Mouse (Mus musculus) natural killer cell, adult 2 months (primary cell): ENCODE data around the gene Actrt2.

Source experiments
- DNase-seq, 2 experiments: peaks; one replicate each; pipeline ENCODE4 v3.0.0; 2022; ENCODE audit warnings: low spot score in 2 of 2

The Actrt2 gene

GRCm38 (mm10) chr4:154667767-154668166, at the start of gene Actrt2:
Gene Actrt2 (minus strand): TSS chr4:154667867.
- DNase-seq, result no peak

- no peak for DNase-seq
Measured at GRCm38 (mm10) chr4:154709391-154710107, 41.9 kb upstream of the Actrt2 start.

GRCm38 (mm10) chr4:154708811-154709210, 41.1 kb upstream of the Actrt2 start:
- DNase-seq, result no peak

GRCm38 (mm10) chr4:154708223-154708622, 40.6 kb upstream of the Actrt2 start:
- no peak for DNase-seq

- DNase-seq, result no peak
Measured at GRCm38 (mm10) chr4:154707521-154707920, 39.9 kb upstream of the Actrt2 start.

GRCm38 (mm10) chr4:154706442-154706841, 38.8 kb upstream of the Actrt2 start:
- no peak for DNase-seq

GRCm38 (mm10) chr4:154705681-154706080, 38.0 kb upstream of the Actrt2 start:
- no peak for DNase-seq

GRCm38 (mm10) chr4:154705056-154705455, 37.4 kb upstream of the Actrt2 start:
- DNase-seq, result no peak

GRCm38 (mm10) chr4:154704591-154704990, 36.9 kb upstream of the Actrt2 start:
- DNase-seq, result no peak

GRCm38 (mm10) chr4:154703426-154704070, 35.9 kb upstream of the Actrt2 start:
- DNase-seq, result no peak

- no peak for DNase-seq
Measured at GRCm38 (mm10) chr4:154702931-154703330, 35.3 kb upstream of the Actrt2 start.

GRCm38 (mm10) chr4:154702186-154702585, 34.5 kb upstream of the Actrt2 start:
- DNase-seq, result no peak

- no peak for DNase-seq
Measured at GRCm38 (mm10) chr4:154700921-154701412, 33.3 kb upstream of the Actrt2 start.

- no peak for DNase-seq
Measured at GRCm38 (mm10) chr4:154700436-154700835, 32.8 kb upstream of the Actrt2 start.

- no peak for DNase-seq
Measured at GRCm38 (mm10) chr4:154699236-154699635, 31.6 kb upstream of the Actrt2 start.

- DNase-seq, result no peak
Measured at GRCm38 (mm10) chr4:154698631-154699030, 31.0 kb upstream of the Actrt2 start.

GRCm38 (mm10) chr4:154698021-154698590, 30.4 kb upstream of the Actrt2 start:
- no peak for DNase-seq

GRCm38 (mm10) chr4:154697476-154697875, 29.8 kb upstream of the Actrt2 start:
- no peak for DNase-seq

GRCm38 (mm10) chr4:154696552-154696951, 28.9 kb upstream of the Actrt2 start:
- no peak for DNase-seq

- no peak for DNase-seq
Measured at GRCm38 (mm10) chr4:154696146-154696545, 28.5 kb upstream of the Actrt2 start.

GRCm38 (mm10) chr4:154694361-154694760, 26.7 kb upstream of the Actrt2 start:
- DNase-seq, result no peak

- DNase-seq, result no peak
Measured at GRCm38 (mm10) chr4:154693348-154694015, 25.8 kb upstream of the Actrt2 start.
